Mouse (Mus musculus) brown adipose tissue, adult 24 weeks (tissue): ENCODE measurements around the gene Actl6b. TPM values are rescaled to one million over a fixed set of nuclear protein-coding genes. Genes with fewer than 3 reads are reported as not detected.

Source experiments
- H3K27ac ChIP-seq: fragments of 200-500 bp; replicated peaks from 2 replicates; pipeline ENCODE4 v1.5.1; 2012; ENCODE audit warnings: low read depth, mild to moderate bottlenecking, low read length
- H3K4me1 ChIP-seq: fragments of 200-500 bp; 2 replicates; pipeline ENCODE4 v1.6.1; 2012; ENCODE audit warnings: low read length, mixed read lengths; ENCODE audit not compliant: control insufficient read depth, insufficient read depth, insufficient read length
- H3K4me3 ChIP-seq: fragments of 200-500 bp; 2 replicates; pipeline ENCODE4 v1.5.1; 2012; ENCODE audit warnings: low read depth, mild to moderate bottlenecking, low read length, moderate library complexity; ENCODE audit not compliant: insufficient read depth
- polyA plus RNA-seq: library from polyadenylated mRNA; stranded (reverse); fragments of >200 nt; gene quantifications from 2 replicates; pipeline ENCODE4 v1.2.4, GENCODE M21; 2012; ENCODE audit not compliant: missing spikeins, insufficient read depth, insufficient read length

Gene Actl6b
- not detected in 2 replicates for polyA plus RNA-seq

- Histone ChIP-seq H3K4me1 (no peaks in the 10 kb centered on the region; the same call in 1 of the 2 replicates), H3K27ac (no peak within 1 kb of the TSS), H3K4me3 (no peak within 1 kb of the TSS)
Observed at GRCm38 (mm10) chr5:137553411-137553837, at the start of gene Actl6b. Gene Actl6b (plus strand): TSS chr5:137553517.

- Histone ChIP-seq H3K27ac (no peak overlapping the region), H3K4me1 (no peaks in the 10 kb centered on the region; the same call in 1 of the 2 replicates), H3K4me3 (no peak overlapping the region)
Observed at GRCm38 (mm10) chr5:137504041-137504440, 49.3 kb upstream of the Actl6b start.

GRCm38 (mm10) chr5:137510014-137510501 lies 43.3 kb upstream of the Actl6b start:
- 0 out of 2 replicates have a peak overlapping the region, but pooled peaks have one; percentile 1 for H3K27ac ChIP-seq

GRCm38 (mm10) chr5:137510573-137511390 lies 42.5 kb upstream of the Actl6b start:
- H3K27ac ChIP-seq: no peak overlapping the region

More at GRCm38 (mm10) chr5:137510014-137510501, 43.3 kb upstream of the Actl6b start:
- H3K4me3 ChIP-seq: peak overlapping the region; percentile 73
- peaks cover 12% of the 10 kb centered on the region for H3K4me1 ChIP-seq

GRCm38 (mm10) chr5:137511706-137512105 lies 41.6 kb upstream of the Actl6b start:
- peaks cover 12% of the 10 kb centered on the region for H3K4me1 ChIP-seq
- peak overlapping the region; percentile 73 for H3K4me3 ChIP-seq
- H3K27ac ChIP-seq: no peak overlapping the region

More at GRCm38 (mm10) chr5:137510573-137511390, 42.5 kb upstream of the Actl6b start:
- Histone ChIP-seq H3K4me1 (peaks cover 12% of the 10 kb centered on the region), H3K4me3 (peak overlapping the region; percentile 73)

- Histone ChIP-seq H3K27ac (no peak overlapping the region), H3K4me3 (no peak overlapping the region), H3K4me1 (peaks cover 12% of the 10 kb centered on the region)
Observed at GRCm38 (mm10) chr5:137512847-137513794, 40.2 kb upstream of the Actl6b start.

GRCm38 (mm10) chr5:137513951-137514721 lies 39.2 kb upstream of the Actl6b start:
- Histone ChIP-seq H3K4me3 (no peak overlapping the region), H3K4me1 (peaks cover 12% of the 10 kb centered on the region), H3K27ac (no peak overlapping the region)

- Histone ChIP-seq H3K4me1 (peaks cover 12% of the 10 kb centered on the region), H3K27ac (no peak overlapping the region), H3K4me3 (no peak overlapping the region)
Observed at GRCm38 (mm10) chr5:137514811-137515210, 38.5 kb upstream of the Actl6b start.

- no peaks in the 10 kb centered on the region; the same call in 1 of the 2 replicates for H3K4me1 ChIP-seq
- H3K27ac ChIP-seq: no peak within 1 kb of the TSS
- no peak within 1 kb of the TSS for H3K4me3 ChIP-seq
Observed at GRCm38 (mm10) chr5:137518436-137518835, 34.9 kb upstream of the Actl6b start, which contains the start of gene Gigyf1. Gene Gigyf1 (plus strand): TSS chr5:137518548.

- H3K4me3 ChIP-seq: no peak overlapping the region
- no peak overlapping the region for H3K27ac ChIP-seq
- no peaks in the 10 kb centered on the region for H3K4me1 ChIP-seq
Observed at GRCm38 (mm10) chr5:137519691-137520550, 33.4 kb upstream of the Actl6b start.

GRCm38 (mm10) chr5:137521861-137522260 lies 31.5 kb upstream of the Actl6b start:
- no peak overlapping the region for H3K27ac ChIP-seq
- H3K4me1 ChIP-seq: no peaks in the 10 kb centered on the region
- no peak overlapping the region for H3K4me3 ChIP-seq

GRCm38 (mm10) chr5:137522711-137523110 lies 30.6 kb upstream of the Actl6b start:
- Histone ChIP-seq H3K27ac (no peak overlapping the region), H3K4me3 (no peak overlapping the region), H3K4me1 (no peaks in the 10 kb centered on the region)

- H3K4me3 ChIP-seq: no peak overlapping the region
- H3K4me1 ChIP-seq: no peaks in the 10 kb centered on the region
- no peak overlapping the region for H3K27ac ChIP-seq
Observed at GRCm38 (mm10) chr5:137523396-137524250, 29.7 kb upstream of the Actl6b start.
